Mouse (Mus musculus) kidney, adult 11 months (tissue): ENCODE results near the gene Gm13691.
"Not testable (repeated sequence)": the region's sequence is repeated elsewhere in the genome, so short reads cannot be mapped to it uniquely, and the experiment has no call there.

Experiments used
- DNase-seq: peaks from one replicate; pipeline ENCODE4 v3.0.0; 2022

The Gm13691 gene

GRCm38 (mm10) chr2:84037304-84037703, 47.0 kb downstream of the Gm13691 start:
- DNase-seq, result no peak

- DNase-seq, result not testable (repeated sequence)
Observed at GRCm38 (mm10) chr2:84037943-84038342, 47.6 kb downstream of the Gm13691 start.

- no peak for DNase-seq
Observed at GRCm38 (mm10) chr2:84039277-84039676, 48.9 kb downstream of the Gm13691 start.
